Mouse (Mus musculus): ENCODE data around the gene Trappc6b. TPM values are rescaled to one million over a fixed set of nuclear protein-coding genes. Genes with fewer than 3 reads are reported as not detected.

The Trappc6b gene
- 180 TPM for polyA plus RNA-seq (2014; fragmentation: Illumina TruSeq; extraction: RNeasy Lipid Tissue Mini Kit (QIAGEN cat#74804); ENCODE audit: low read depth, low replicate concordance)

DNA sequence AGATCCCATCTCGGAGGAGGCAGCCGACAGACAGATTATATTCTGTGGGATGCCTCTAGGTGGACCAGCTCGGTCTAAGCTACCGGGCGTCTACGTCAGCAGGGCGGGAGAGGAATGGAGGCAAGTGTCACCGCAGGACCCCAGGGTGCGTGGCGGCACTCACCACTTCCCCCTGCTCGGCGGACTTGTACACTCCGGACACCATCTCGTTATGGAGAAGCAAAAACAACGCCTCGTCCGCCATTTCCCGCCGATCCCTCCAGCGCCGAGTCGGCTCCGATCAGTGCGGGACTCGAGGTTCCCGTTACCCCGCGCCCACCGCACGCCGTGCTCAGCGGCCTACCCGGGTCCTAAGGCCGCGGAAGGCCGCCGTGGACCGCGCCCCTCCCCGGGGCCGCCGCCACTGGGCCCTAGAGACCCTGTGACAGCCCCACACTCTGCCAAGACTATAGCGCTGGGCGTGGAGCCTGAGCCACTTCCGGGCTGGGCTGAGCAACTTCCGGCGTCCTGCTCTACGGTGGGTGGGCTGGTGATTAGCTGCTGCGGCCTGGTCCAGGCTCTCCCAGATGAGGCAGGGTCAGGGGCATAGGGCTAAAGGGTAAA, at the start of gene Trappc6b:
TSS of gene Trappc6b (minus strand) at position 480 of the 603 bp plus-strand sequence.

DNA sequence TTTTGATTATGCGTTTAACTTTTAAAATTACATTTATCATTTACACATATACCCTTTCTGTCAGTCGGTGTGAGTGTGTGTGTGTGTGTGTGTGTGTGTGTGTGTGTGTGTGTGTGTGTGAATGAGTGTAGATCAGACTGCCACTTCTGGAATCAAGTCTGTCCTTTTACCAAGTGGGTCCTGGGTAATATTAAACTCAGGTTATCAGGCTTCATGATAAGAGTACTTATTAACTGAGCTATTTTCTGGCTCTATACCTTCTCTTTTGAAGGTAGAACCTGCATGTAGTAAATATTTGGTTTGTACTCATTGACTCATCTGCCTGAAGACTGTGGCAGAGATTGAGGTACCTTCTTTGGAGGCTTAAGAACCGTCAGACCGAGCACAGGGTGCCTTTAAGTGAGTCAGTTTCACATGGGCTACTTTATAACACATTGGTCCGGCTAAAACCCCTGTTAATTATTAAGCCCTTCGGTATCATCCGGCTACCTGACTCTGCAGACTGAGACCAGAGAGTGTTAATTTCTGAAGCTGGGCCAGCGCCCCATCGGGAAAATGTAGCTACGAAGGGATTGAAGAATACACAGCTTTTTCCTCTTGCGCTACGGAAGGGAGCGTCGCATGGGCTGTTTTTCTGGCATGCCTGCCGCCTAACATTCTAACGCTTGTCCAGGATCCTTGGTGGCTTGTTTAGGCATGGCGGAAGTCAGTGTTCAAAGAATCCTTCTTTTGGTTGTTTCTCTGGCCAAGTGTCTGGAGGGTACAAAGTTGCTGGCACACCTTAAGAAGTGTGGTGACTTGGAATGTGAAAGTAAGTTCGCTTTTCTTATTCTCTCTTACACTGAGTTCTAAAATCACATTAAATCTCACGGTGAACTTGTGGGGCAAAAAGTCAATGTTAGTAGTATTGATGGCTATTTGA, 34.1 kb upstream of the Trappc6b start, which contains the start of gene Mia2:
TSS of gene Mia2 (plus strand) at position 696 of the 922 bp plus-strand sequence.

DNA sequence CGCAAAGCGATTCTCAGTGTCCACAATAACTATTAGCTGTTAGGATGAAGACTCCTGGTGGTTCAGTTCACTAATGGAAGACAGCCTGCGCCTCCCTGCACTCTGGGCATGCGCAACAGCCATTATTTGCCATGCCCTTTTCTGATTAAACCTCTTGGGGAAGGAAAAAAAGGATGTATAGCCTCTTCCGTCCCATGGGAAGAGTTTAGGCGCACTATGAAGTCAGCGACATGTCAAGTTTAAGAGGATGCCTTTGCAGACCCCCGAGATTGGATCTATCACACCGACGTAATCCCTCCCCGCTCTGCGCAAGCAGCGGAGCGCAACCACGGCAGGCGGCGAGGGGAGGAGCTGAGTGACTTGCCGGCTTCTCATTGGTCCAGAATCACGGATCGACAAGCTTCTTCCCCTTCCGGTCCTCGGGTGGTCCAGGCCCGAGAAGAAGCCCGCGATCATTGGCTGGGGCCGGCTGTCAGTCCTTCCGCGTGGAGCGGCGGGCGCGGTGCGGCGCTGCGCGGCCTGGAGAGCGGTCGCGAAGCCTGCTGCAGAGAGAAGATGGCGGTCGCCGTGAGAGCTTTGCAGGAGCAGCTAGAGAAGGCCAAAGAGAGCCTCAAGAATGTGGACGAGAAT, 5.3 kb upstream of the Trappc6b start, which contains the start of gene Pnn:
TSS of gene Pnn (plus strand) at position 437 of the 630 bp plus-strand sequence.

DNA sequence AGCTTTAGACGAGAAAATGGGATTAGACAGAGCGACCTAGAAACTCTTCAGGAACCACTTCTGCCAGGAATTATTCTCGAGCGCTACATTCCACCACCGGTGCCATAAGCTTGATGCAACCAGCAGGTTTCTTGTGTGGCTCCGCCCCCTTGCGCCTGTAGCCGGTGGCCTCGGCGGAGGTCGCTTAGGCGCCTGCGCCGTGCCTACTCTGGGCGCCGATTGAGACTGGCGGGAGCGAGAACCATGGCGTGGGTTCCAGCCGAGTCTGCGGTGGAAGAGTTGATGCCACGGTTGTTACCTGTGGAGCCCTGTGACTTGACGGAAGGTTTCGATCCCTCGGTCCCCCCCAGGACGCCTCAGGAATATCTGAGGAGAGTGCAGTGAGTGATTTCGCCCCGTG, 48.0 kb downstream of the Trappc6b start, which contains the start of gene Gemin2:
TSS of gene Gemin2 (plus strand) at position 160 of the 400 bp plus-strand sequence.

DNA sequence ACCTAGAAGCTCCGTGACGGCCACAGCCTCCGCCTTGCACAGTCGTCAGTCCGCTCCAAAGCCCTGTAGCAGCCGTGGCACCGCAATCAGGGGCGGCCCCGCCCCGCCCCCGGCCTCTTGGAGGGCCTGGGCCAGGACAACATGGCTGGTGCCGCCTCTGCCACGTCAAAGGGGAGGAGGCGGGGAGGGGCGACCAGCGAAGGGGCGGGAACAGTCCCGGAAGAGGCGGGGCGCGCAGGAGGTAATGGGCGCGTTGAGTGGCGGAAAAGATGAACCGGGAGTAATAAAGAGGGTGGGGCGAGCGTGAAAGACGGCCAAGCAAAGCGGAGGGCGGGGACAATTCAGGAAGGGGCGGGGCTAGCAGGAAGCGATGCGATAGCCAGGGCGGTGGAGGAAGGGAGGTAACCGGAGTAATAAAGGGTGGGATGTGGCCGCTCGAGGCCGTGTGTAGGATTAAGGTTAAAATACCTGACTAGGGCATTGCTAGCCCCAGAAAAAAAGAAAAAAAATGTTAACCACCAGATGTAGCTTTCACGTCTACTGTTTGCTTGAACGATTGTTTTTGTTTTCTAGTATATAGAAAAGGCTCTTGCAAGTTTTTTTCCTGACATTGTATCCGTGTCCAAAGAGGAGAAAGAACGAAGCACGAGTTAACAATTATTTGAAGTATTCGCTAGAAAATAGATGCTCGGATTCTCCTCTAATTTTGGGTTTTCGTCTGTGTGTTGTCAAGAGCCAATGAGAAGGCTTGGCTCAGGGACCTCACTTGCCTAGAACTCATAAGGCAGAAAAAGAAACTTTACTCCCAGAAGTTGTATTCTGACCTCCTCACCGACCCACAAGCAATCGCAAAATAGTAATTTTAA, 49.2 kb downstream of the Trappc6b start, which contains the start of gene Sec23a:
TSS of gene Sec23a (minus strand) at position 174 of the 866 bp plus-strand sequence.

Other genes with a start within 250 kb of the Trappc6b start
- 110 TPM for gene Sec23a, start 49.5 kb downstream of the Trappc6b start, polyA plus RNA-seq (2014; fragmentation: Illumina TruSeq; extraction: RNeasy Lipid Tissue Mini Kit (QIAGEN cat#74804); ENCODE audit: low read depth, low replicate concordance)
- 20.5 TPM for gene Gemin2, start 48.1 kb downstream of the Trappc6b start, polyA plus RNA-seq (2014; fragmentation: Illumina TruSeq; extraction: RNeasy Lipid Tissue Mini Kit (QIAGEN cat#74804); ENCODE audit: low read depth, low replicate concordance)
- gene Pnn, start 5.4 kb upstream of the Trappc6b start, polyA plus RNA-seq (2014; fragmentation: Illumina TruSeq; extraction: RNeasy Lipid Tissue Mini Kit (QIAGEN cat#74804); ENCODE audit: low read depth, low replicate concordance): 66.3 TPM
- 110 TPM for gene Mia2, start 34.3 kb upstream of the Trappc6b start, polyA plus RNA-seq (2014; fragmentation: Illumina TruSeq; extraction: RNeasy Lipid Tissue Mini Kit (QIAGEN cat#74804); ENCODE audit: low read depth, low replicate concordance)
- gene Fbxo33, start 158.3 kb upstream of the Trappc6b start, polyA plus RNA-seq (2014; fragmentation: Illumina TruSeq; extraction: RNeasy Lipid Tissue Mini Kit (QIAGEN cat#74804); ENCODE audit: low read depth, low replicate concordance): 36.8 TPM